Mouse (Mus musculus) brain, adult 2 months (tissue): ENCODE measurements around the gene Acad10.
A peak's percentile ranks its signal among the peaks of the same experiment; 100 is the strongest.
"Not testable (repeated sequence)": the region's sequence is repeated elsewhere in the genome, so short reads cannot be mapped to it uniquely, and the experiment has no call there.

Experiments
- DNase-seq: peaks from one replicate; pipeline ENCODE4 v3.0.0; 2011; ENCODE audit warnings: low read depth, low spot score

Gene Acad10

DNA sequence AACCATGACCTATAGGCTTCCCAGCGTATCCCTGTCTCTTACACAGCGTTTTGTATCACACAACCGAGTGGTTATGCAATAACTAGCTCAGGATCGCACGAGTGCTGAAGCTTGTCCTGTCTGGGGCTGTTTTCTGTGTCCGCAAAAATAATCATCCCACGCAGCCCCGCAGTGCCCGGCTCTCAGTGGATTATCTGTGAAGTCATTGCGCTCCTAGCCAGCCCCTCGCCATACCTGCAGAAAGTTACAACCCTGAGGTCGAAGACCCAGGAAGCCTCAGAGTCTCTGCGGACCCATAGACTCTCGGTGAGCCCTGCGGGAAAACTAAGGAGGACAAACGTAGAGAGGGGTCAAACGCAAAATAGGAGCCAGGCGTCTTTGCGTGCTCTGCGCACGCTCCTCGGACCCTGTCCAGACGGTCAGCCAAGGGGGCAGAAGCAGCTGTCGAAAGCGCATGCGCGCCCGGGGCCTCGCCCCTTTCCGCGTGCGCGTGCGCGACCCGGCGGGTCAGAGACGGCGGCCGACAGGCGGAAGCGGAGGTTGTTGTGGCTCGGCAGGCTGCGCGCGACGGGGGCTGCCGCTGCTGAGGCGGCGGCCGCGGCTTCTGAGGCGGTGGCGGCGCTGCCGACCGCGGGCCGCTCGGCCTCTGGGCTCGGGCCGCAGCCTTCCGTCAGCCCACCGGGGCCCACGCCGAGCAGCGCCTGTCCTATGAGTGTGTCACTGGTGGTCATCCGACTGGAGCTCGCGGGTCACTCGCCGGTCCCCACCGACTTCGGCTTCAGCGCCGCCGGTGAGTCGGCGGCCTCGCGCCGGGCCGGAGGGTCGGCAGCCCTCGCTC, at the start of gene Acad10, which contains the start of gene Brap:
TSS of gene Acad10 (minus strand) at position 456 of the 838 bp plus-strand sequence.
TSS of gene Brap (plus strand) at position 505 of the 838 bp plus-strand sequence.
- DNase-seq, result peak; percentile 96

DNA sequence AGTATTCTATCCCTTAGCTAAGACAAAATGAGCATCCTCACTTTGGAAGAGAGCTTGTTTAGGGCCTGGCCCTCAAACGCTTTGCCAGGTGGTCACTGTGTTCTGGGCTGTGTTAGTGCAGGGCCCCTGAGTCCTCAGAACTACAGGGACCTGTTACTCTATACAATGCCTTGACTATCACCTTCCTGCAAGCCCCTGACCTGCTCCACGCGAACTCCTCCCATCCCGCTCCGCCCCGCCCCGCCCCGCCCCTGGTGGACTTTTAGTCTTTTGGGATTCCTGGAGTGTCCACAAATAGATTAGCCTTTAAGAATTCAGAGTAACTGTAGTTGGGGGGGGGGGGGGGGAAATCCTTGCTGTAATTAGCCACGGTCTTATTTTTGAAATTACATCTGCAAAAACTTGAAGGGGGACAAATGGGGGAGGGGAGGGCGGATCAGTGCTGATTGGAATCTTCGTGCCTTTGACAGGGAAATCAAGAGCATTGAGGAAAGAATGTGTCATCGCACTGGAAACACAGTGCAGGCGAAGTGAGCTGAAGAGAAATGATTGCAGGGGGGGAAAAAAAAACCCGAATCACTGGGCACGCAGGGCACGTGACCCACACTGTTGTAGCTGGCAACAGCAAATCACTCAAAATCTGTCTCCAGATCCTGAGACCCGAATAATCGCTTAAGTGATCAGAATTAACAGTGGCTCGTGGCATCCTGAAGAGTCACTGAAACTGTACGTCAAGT, 44.4 kb upstream of the Acad10 start:
- peak; percentile 62 for DNase-seq

DNA sequence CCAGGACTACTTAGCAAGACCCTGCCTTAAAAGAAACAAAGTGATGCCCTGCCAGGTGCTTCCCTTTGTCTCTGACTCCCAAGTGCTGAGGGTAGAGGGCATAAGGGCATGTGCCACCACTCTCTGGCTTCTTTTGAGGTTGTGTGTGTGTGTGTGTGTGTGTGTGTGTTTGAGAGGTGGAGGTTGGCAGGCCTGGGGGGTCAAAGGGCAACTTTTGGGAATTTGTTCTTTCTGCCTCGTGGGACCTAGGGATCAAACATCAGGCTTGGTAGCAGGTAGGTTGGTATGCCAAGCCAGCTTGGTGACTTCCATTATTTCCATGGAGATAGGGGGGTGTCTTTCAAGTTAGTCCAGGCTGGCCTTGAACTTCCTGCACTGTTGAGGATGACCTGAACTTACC, 43.0 kb upstream of the Acad10 start:
- DNase-seq, result no peak

DNA sequence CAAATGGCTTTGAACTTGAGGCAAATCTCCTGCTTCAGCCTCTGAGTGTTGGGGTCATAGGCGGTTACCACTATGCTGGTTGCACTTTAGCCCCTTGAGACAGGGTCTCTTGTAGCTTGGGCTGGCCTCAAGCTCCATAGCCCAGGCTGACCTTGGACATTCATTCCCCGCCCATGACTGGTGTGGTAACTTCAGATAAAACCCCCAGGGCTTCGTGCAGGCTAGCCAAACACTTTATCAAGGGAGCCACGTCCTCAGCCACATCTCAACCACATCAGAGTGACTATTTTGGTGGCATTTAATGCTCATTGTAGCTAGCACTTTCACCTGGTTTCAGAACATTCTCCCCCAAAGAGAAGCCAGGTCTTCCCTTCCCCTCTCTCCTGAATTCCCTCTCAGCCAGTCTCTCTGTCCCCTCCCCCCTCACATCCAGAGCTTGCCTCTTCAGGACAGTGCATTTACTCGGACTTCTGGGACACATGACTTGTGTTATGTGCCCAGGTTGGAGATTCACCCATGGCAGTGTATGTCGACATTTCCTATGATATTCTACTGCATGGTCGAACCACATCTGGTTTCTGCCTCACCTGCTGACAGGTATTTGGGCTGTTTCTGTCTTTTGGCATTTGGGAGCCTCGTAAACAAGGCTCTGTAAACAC, 40.9 kb upstream of the Acad10 start:
- no peak for DNase-seq

DNA sequence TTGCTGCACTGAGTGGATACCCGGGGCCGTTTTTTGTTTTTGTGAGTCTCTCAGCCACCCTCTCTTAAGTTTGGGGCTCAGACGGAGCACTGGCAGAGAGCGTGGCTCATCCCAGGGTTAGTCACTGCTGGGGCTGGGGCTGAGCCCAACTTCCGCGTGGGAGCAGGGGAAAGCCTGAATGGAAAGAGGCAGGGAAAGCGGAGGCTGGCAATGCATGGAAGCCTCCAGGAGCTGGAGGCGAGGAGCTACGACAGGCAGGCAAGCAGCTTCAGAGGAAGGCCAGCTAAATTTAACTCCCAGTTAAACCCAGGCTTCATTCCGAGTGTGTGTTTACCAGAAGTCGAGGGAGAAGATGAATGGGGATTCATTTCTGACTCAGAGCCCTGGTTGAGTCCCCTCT, 40.2 kb upstream of the Acad10 start:
- DNase-seq, result peak; percentile 95

DNA sequence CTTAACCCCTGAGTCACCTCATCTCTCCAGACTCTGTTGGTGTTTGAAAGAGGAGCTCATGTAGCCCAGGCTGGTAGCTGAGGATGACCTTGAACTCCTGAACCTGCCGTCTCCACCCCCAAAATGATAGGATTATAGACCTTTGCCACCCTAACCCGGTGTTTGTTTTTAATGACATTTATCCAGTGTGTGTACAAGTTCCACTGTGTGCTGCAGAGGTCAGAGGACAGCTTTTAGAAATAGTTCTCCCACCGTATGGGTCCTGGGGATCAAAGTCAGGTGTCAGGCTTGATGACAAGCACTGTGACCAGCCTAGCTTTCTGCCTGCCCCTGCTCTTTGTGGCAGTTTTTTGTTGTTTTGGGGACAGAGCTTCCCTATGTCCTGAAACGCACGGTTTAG, 39.6 kb upstream of the Acad10 start:
- no peak for DNase-seq

DNA sequence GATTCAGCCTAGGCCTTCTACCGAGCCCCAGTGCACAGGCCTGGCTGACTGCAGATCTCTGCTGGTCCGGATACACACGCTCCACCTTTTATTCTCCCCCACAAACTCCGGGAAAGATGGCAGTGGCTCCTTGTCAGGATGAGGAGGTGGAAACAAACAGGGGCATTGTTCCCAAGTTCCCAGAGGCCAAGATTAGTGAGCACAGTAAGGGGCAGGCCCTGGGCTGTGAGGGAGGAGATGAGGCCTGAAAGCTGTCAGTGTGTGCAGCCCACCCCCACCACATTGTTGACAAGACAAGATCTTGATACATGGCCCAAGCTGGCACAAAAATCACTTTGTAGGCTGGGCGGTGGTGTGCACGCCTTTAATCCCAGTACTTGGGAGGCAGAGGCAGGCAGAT, 36.4 kb upstream of the Acad10 start:
- DNase-seq, result no peak

DNA sequence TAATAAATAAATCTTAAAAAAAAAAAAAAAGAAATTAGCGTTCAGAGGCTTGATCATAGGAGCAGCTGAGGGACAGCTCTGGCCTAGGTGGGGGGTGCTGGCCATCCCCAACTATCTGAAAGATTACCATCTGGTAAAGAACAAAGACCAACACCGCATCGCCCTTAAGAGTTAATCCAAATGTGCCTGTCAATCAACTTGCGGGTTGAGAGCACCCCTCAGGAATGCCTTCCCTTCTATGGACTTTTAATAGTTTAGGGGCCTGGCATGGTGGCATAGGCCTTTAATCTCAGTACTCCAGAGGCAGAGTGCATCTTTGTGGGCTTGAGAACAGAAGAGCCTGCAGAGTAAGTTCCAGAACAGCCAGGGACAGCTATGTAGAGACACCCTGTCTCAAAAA, 32.6 kb upstream of the Acad10 start:
- no peak for DNase-seq

DNA sequence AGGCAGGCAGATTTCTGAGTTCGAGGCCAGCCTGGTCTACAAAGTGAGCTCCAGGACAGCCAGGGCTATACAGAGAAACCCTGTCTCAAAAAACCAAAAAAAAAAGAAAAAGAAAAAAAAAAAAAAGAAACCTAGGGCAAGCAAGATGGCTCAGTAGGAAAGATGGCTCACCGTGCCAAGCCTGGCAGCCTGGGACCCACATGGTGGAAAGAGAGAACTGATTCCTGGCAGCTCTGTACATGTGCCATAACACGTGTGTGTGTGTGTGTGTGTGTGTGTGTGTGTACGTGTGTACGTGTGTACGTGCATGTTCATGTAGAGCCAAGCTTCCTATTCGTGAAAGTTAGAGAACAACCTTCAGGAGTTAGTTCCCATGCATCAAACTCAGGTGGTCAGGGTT, 31.1 kb upstream of the Acad10 start:
- DNase-seq, result not testable (repeated sequence)

DNA sequence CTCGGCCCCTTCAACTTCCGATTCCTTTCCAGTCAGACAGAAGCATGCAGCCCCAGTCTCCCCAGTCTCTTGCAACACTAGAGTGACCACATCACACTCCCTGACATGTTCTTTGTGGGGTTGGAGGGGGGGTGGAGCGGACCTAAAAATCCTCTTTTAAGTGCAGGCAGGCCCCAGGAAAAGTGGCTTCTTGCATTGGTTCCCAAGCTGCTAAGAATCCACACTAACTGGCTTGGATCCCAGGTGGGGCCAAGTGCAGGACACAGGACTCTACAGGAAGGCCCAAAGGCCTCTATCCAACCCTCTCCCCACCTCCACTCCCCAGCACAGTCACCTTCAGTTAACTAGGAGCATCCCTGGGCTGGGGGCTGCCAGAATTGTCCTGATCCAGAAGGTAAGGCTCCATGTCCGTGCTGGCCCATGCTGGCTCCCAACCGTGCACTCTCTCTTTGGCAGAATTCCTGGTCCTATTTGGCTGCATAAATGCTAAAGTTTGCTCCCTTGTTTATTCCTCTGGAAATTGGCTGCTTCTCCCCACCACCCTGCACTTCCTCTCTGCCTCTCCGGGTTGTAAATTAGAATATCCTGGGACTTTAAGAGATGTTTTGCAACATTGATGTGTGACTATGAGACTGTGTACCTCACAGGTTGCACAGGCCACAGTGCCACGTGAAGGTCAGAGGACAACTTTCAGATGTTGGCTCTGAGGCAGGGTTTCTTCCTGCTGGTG, 30.3 kb upstream of the Acad10 start:
- DNase-seq, result no peak

DNA sequence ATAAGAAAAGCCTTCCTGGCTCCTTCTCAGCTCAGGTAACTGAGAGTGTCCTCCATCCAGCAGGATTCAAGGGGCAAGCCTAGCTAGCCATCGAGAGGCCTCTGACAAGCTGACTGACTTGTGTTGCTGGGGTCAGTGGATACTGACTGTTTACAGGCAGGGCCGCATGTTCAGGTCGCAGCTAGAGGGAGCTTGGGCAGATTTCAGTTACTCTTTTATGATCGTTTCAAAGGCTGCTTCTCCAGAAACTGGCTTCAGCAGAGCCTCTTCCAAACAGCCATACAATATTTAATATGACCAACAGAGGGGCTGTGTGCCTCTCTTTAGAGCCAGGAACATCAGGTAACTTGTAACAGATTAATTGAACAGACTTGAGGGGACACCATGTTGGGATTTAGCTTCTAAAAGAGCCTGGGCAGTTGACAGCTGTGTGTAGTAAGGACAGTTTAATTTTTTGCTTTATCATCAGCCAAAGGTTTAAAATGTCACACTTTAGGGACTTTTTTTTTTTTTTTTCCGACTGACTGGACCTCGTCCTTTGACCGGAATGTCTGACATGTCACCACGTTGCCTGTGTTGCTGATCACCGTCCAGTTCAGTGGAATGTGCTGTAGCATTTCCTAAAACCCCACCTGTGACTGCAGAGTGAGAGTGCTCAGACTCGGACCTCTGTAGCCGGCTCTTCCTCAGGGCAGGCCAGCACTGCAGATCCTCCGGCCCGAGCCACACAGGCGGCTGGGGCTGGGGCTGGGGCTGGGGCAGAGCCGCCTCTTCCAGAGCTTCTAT, 26.0 kb upstream of the Acad10 start:
- peak; percentile 25 for DNase-seq

DNA sequence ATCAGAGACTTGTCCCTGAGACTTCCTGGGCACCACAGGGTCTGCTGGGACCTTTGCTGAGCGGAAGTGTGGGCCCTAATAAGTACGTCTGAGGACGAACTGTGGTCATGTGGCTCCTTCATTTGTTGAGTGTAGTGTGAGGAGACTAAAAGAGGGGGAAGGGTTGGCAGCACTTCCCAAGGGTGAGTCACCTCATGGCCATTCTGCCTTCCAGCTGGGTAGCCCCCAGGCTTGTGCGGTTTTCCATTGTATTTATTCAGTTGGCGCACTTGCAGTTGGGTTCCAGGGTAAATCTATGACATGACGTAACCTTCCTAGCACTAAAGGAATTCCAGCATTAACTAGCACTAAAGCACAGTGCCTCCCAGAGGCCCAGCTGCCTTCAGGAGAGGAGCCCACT, 25.2 kb upstream of the Acad10 start:
- no peak for DNase-seq

DNA sequence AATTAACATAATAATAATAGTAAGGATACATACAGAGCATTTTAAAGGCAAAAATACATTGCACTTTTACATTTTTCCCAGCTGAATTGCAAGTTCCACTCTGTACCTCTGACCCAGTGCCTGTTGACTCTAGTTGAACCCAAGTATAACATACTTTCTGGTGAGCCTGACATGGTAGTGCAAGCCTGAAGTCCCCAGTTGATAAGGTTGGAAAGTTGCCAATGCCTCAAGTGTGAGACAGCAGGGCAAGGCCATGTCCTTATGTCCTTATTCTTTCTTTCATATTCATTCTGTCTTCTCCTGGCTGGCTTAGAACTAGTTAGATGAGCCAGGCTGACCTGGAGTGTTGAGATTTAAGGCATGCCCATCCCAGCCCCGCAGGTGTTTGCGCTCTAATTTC, 21.9 kb upstream of the Acad10 start:
- DNase-seq, result no peak

DNA sequence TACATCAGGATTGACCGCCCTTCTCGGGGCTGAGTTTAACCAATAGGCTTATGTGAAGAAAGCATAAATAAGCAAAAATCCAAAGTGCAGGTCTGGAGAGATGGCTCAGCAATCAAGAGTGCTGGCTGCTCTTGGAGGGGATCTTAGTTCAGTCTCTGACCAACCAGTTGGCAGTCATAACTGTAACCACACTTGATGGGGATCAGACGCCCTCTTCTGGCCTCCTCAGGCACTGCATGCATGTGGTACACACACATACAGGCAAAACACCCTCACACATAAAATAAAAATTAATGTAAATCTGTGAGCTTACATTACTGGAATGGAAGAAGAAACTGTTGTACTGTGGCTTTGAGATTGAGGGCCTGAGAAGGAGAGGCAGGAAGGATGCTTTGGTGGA, 10.1 kb upstream of the Acad10 start:
- DNase-seq, result no peak

DNA sequence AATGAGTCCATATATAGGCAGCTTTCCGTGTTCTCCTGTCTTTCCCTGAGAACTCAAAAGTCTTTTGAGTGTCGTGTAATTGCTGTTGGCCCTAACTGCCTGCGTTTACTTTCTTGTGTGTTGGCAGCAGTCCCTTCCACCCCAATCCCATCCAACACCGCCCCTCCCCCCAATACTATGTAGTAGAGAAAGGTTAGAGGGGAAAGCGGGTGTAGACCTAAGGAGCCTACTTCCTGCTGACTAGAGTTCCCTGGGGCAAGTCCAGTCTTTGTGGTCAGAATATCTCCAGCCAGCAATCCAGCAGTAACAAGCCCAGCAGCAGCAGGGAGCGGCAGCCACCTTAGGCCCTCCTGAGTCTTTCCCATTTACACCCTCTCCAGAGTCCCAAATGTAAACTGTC, 8.1 kb upstream of the Acad10 start:
- DNase-seq, result no peak

DNA sequence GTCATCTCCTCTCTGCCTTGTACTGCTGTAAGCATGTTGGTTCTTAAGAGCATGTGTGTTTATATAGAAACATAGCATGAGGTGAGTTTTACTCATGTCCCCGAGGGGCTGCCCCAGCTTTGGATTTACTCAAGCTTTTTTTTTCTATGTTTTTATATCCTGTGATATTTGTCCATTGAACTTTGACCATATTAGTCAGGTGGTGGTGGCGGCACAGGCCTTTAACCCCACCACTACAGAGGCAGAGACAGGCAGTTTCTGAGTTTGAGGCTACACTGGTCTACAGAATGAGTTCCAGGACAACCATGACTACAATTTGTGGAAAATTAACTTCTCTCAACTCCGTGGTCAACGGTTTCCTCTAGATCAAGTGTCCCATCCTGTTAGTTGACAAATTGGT, 6.8 kb upstream of the Acad10 start:
- no peak for DNase-seq

DNA sequence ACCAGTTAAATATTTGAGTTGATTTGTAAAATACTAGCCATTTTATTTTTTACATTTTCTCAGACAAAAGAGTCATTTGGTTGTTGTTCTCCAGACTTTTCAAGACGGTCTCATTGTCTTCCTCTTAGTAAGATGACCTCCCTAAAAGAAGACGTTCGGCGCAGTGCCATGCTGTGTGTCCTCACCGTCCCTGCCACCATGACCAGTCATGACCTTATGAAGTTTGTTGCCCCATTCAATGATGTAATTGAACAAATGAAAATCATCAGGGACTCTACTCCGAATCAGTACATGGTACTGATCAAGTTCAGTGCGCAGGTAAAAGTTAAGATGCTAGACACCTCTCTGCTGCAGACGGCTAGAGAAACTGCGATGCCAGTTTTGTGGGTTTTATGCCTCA, 4.7 kb upstream of the Acad10 start:
- DNase-seq, result no peak

DNA sequence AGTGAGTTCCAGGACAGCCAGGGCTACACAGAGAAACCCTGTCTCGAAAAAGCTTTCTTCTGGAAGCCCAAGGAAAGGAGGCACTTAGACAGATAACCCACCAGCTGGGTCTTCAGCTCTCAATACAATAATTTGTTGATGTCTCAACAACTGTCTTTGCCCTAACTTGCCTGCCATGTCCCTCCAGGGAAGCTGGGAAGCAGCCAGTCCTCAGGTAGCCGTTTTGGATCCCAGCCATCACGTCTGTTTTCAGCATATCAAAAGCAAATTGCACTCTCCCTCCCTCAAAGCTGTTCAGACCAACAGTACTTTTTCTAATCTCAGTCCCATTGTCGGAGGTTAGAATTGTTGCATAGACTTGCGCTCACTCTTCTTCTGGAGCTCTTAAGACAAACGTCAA, 3.8 kb upstream of the Acad10 start:
- peak; percentile 30 for DNase-seq

DNA sequence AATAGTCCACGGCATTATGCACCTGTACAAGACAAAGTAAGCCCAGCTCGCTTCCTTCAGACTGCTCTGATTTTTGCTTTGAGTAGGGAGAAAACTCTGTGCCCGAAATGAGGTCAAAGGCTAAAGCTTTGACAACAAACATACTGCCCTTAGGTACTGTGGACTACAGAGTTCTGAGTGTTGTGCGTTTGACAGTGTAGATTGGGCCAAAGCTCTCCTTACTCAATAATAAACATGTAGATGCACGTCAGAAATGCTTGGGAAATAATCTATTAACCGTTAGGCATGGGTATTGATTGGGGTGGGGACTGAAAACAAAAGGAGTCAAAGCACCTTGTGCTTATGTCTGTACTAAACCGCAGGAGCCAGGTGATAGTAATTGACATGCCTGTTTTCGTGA, 3.1 kb upstream of the Acad10 start:
- no peak for DNase-seq

DNA sequence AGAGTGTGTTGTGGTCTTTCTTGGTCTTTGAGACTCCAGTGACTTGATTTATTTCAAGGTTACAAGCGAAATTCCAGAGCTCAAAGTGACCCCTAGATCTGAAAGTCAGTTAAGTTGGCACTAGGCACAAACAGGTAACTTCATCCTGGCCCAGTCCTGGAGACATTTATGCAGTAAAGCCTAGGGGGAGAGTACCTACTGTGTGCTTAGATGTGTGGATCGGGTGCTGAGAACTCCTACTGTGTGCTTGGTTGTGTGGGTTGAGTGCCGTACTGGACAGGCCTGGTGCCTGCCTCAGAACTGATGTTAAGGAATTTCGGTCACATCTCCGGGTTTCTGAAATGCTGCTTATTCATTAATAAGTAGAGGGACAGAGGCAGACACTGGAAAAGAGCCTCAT, 1.2 kb upstream of the Acad10 start:
- no peak for DNase-seq

DNA sequence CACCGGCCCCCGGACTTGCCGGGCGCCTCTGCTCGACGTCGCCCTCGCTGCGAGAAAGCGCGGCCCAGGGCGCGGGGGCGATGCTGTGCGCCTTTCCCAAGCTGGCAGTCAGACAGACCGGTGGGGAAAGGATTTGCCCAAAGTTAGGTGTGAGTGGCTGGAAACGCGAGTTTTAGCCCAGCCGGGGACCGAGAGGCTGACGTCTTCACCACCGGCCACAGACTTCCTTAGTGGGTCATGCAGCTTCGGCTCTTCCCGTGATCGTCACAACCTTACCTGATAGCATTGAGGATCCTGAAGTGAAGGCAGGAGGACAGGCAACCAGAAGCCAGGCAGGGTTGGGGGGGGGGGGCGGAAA, 562 bp upstream of the Acad10 start:
- DNase-seq, result peak; percentile 40
